Mouse (Mus musculus): ENCODE results near the gene Epn1. TPM values are rescaled to one million over a fixed set of nuclear protein-coding genes. Genes with fewer than 3 reads are reported as not detected.

Epn1 gene
- polyA plus RNA-seq, 1 experiment from 2014 or later: 41.0 TPM

DNA sequence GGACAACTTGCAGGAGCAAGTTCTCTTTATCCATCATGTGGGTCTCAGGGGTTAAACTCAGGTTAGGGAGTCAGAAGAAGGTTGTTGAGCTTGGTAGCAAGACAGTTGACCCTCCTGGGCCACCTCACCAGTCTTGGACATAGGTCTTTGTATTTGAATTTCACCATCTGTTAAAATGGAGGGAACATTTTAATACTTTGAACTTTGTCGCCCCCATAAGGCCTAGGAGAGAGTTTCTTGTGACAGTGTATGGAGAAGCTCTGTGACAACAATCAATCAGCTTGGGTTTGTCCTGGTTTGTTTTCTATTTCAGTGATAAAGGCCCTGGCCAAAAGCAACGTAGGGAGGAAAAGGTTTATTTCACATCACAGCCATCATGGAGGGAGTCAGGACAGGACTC lies 32.7 kb upstream of the Epn1 start:
- no peak for DNase-seq (ENCODE audit: low spot score)
- no peak overlapping the region for H3K4me2 ChIP-seq (replicated peaks; ENCODE audit: low read depth)
- no peak overlapping the region for H3K27ac ChIP-seq (replicated peaks)
- H3K36me3 ChIP-seq (ENCODE audit: control insufficient read depth, insufficient read depth, low read length): no peaks in the 10 kb centered on the region
- H3K9ac ChIP-seq (ENCODE audit: low read length): no peak overlapping the region
- H3K27me3 ChIP-seq (ENCODE audit: control insufficient read depth, insufficient read depth, low read length): no peaks in the 10 kb centered on the region
- 23% methylated on average over 2 of the region's 2 CpGs for WGBS
- ATAC-seq (ENCODE audit: low FRiP score, low TSS enrichment): no peak
- H3K4me1 ChIP-seq (replicated peaks; ENCODE audit: control insufficient read depth, insufficient read depth): no peaks in the 10 kb centered on the region
- TF ChIP-seq EP300 (optimal IDR thresholded peaks at IDR 0.05) (no peak), CTCF (IDR thresholded peaks at IDR 0.05; ENCODE audit: low read depth) (peak; percentile 66)
- H3K4me3 ChIP-seq (ENCODE audit: low read depth, low read length): no peak overlapping the region
- H3K9me3 ChIP-seq (ENCODE audit: control insufficient read depth, low read length): no peaks in the 10 kb centered on the region

- no peaks in the 10 kb centered on the region for H3K36me3 ChIP-seq (ENCODE audit: control insufficient read depth, insufficient read depth, low read length)
- peak within 1 kb of the TSS; percentile 84 for H3K9ac ChIP-seq (ENCODE audit: low read length)
- H3K27ac ChIP-seq (replicated peaks): peak within 1 kb of the TSS; percentile 81
- H3K4me1 ChIP-seq (replicated peaks; ENCODE audit: control insufficient read depth, insufficient read depth): peaks cover 6% of the 10 kb centered on the region
- peak within 1 kb of the TSS; percentile 74 for H3K4me3 ChIP-seq (ENCODE audit: low read depth, low read length)
- H3K27me3 ChIP-seq (ENCODE audit: control insufficient read depth, insufficient read depth, low read length): peaks cover 7% of the 10 kb centered on the region; the same call in 1 of the 2 replicates
- DNase-seq (ENCODE audit: low spot score) (peak; percentile 67), ATAC-seq (ENCODE audit: low FRiP score, low TSS enrichment) (peak; percentile 73)
- no peaks in the 10 kb centered on the region for H3K9me3 ChIP-seq (ENCODE audit: control insufficient read depth, low read length)
- no peak for TF ChIP-seq EP300 (optimal IDR thresholded peaks at IDR 0.05)
- TF ChIP-seq CTCF (IDR thresholded peaks at IDR 0.05; ENCODE audit: low read depth): no peak
- peak within 1 kb of the TSS; percentile 89 for H3K4me2 ChIP-seq (replicated peaks; ENCODE audit: low read depth)
- WGBS: under 1% methylated on average over 64 of the region's 65 CpGs
These were observed 28.5 kb upstream of the Epn1 start, which contains the start of gene Zfp580 for GRCm38 (mm10) chr7:5051193-5052192. TSS of gene Zfp580 (plus strand) at chr7:5051538.

DNA sequence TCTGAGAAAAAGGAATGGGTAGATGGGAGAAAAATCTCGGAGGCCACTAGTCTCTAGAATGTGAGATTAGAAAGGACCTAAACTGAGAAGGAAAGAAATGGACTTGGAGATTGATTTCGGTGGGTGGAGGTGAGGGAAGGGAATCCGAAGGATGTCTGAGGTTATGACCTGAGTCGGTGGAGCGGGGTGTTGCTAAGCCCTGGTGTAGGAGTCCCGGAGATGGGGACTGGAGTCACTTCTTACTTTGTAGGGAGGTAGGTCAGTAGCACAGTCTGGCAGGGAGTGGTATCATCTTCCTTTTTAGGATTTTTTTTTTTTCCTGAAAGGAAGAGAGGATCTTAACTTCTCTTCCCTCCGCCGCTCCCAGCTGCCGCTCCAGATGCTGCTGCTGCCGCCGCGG lies 27.6 kb upstream of the Epn1 start:
- no peak for DNase-seq (ENCODE audit: low spot score)
- no peak for TF ChIP-seq CTCF (IDR thresholded peaks at IDR 0.05; ENCODE audit: low read depth)
- no peak for TF ChIP-seq EP300 (optimal IDR thresholded peaks at IDR 0.05)
- WGBS: under 1% methylated on average over 6 of the region's 12 CpGs
- Histone ChIP-seq H3K27me3 (ENCODE audit: control insufficient read depth, insufficient read depth, low read length) (peaks cover 7% of the 10 kb centered on the region; the same call in 1 of the 2 replicates), H3K9me3 (ENCODE audit: control insufficient read depth, low read length) (no peaks in the 10 kb centered on the region), H3K36me3 (ENCODE audit: control insufficient read depth, insufficient read depth, low read length) (no peaks in the 10 kb centered on the region), H3K4me2 (replicated peaks; ENCODE audit: low read depth) (peak overlapping the region; percentile 89), H3K27ac (replicated peaks) (no peak overlapping the region), H3K9ac (ENCODE audit: low read length) (peak overlapping the region; percentile 84), H3K4me1 (replicated peaks; ENCODE audit: control insufficient read depth, insufficient read depth) (peaks cover 6% of the 10 kb centered on the region), H3K4me3 (ENCODE audit: low read depth, low read length) (peak overlapping the region; percentile 74)
- no peak for ATAC-seq (ENCODE audit: low FRiP score, low TSS enrichment)

- ATAC-seq (ENCODE audit: low FRiP score, low TSS enrichment) (0 out of 2 replicates have a peak, but pooled peaks have one; percentile 40), DNase-seq (ENCODE audit: low spot score) (peak; percentile 41)
- Histone ChIP-seq H3K4me2 (replicated peaks; ENCODE audit: low read depth) (peak overlapping the region; percentile 89), H3K4me1 (replicated peaks; ENCODE audit: control insufficient read depth, insufficient read depth) (peaks cover 6% of the 10 kb centered on the region), H3K4me3 (ENCODE audit: low read depth, low read length) (peak overlapping the region; percentile 74), H3K9ac (ENCODE audit: low read length) (peak overlapping the region; percentile 47), H3K27ac (replicated peaks) (no peak overlapping the region), H3K27me3 (ENCODE audit: control insufficient read depth, insufficient read depth, low read length) (peaks cover 7% of the 10 kb centered on the region; the same call in 1 of the 2 replicates), H3K36me3 (ENCODE audit: control insufficient read depth, insufficient read depth, low read length) (no peaks in the 10 kb centered on the region), H3K9me3 (ENCODE audit: control insufficient read depth, low read length) (no peaks in the 10 kb centered on the region)
- TF ChIP-seq EP300 (optimal IDR thresholded peaks at IDR 0.05) (no peak), CTCF (IDR thresholded peaks at IDR 0.05; ENCODE audit: low read depth) (no peak)
- 11% methylated on average over 44 of the region's 45 CpGs for WGBS
These were observed 27.1 kb upstream of the Epn1 start for GRCm38 (mm10) chr7:5052931-5053343.

DNA sequence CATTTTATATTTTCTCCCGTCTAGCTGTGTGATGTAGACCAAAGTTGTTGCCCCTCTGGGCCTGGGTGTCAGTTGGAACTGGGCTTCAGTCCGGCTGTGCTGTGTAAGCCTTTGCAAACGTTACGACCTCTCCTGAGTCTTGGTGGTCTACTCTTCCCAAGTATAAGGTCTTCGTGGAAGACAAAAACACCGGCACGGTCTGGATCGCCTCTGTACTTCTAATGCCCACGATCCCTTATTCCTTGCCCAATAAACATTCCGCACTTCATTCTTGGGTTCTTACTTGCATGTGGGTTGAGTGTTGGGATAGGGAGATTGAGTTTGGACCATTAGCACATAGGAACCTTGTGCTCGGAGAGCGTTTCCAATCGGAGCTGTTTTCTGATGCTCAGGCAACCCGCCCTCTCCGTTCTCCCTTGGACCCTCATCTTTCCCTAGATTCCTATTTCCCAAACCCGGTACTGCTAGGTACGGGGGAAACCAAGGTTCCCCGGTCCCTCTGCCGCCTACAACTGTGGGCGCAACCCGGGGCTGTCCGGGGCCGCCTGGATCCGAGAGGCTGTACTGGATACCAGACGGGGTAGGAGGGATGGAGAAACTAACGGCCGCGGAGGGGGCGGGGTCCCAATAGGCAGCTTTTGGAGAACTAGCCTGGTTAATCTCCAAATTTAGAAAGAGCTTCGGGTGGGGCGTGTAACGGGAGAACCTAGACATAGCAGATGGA lies 26.4 kb upstream of the Epn1 start:
- Histone ChIP-seq H3K4me2 (replicated peaks; ENCODE audit: low read depth) (peak overlapping the region; percentile 89), H3K4me1 (replicated peaks; ENCODE audit: control insufficient read depth, insufficient read depth) (peaks cover 6% of the 10 kb centered on the region), H3K4me3 (ENCODE audit: low read depth, low read length) (peak overlapping the region; percentile 74), H3K27ac (replicated peaks) (no peak overlapping the region), H3K9ac (ENCODE audit: low read length) (peak overlapping the region; percentile 55; the same call in 1 of the 2 replicates), H3K9me3 (ENCODE audit: control insufficient read depth, low read length) (no peaks in the 10 kb centered on the region), H3K27me3 (ENCODE audit: control insufficient read depth, insufficient read depth, low read length) (peaks cover 7% of the 10 kb centered on the region; the same call in 1 of the 2 replicates), H3K36me3 (ENCODE audit: control insufficient read depth, insufficient read depth, low read length) (no peaks in the 10 kb centered on the region)
- TF ChIP-seq EP300 (optimal IDR thresholded peaks at IDR 0.05) (no peak), CTCF (IDR thresholded peaks at IDR 0.05; ENCODE audit: low read depth) (no peak)
- WGBS: 13% methylated on average over 32 of the region's 32 CpGs
- DNase-seq (ENCODE audit: low spot score) (no peak), ATAC-seq (ENCODE audit: low FRiP score, low TSS enrichment) (no peak)

All from stomach, postnatal 0 days (tissue).